Mouse (Mus musculus) lung, postnatal 25 days (tissue): Measurements from ENCODE around the gene Sowahb.

Experiments
- DNase-seq: peaks from one replicate; pipeline ENCODE4 v3.0.0; 2022; ENCODE audit warnings: low spot score

Sowahb gene

GRCm38 (mm10) chr5:93044584-93045370 lies at the start of gene Sowahb:
Gene Sowahb (minus strand): TSS chr5:93045022.
- DNase-seq = peak; percentile 80

- peak; percentile 38 for DNase-seq
Measured at GRCm38 (mm10) chr5:93093638-93094527, 49.1 kb upstream of the Sowahb start.

DNA sequence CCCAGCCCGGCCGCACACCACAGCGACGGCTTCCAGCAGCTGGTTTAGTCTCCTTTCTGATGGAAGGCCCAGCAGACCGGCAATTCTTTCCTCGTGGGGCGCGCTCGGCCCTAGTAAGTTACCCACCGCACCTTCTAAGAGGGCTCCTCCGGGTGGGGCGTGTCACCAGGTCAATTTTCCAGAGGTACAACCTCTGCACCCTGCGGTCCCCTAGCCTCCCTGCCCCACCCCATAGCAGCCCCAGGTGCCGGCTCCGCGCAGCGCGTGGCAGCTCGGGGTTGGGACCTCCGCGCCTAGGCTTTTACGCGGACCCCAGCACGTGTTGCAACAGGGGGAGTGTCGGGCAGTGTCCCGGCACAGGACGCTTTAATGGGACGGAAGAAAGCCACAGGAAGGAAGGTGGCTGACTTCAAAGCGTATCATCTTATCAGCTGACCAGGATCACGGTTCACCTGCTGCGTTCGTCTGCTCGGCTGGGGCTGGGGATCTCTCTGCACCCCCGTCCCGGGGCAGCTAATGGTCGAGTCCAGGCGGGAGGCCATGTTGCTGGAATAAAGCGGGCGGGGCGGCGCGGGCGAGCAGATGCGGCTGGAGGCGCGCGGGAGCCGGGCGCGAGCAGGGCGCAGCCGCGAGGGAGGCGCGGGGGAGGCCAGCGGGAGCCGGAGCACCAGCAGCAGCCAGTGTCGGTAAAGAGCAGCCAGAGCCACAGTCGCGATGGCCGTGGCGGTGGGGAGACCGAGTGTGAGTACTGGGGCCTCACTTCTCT lies 48.2 kb upstream of the Sowahb start, which contains the start of gene Sept11:
Gene Sept11 (plus strand): TSS at position 581 of the 766 bp plus-strand sequence.
- DNase-seq = peak; percentile 92

DNA sequence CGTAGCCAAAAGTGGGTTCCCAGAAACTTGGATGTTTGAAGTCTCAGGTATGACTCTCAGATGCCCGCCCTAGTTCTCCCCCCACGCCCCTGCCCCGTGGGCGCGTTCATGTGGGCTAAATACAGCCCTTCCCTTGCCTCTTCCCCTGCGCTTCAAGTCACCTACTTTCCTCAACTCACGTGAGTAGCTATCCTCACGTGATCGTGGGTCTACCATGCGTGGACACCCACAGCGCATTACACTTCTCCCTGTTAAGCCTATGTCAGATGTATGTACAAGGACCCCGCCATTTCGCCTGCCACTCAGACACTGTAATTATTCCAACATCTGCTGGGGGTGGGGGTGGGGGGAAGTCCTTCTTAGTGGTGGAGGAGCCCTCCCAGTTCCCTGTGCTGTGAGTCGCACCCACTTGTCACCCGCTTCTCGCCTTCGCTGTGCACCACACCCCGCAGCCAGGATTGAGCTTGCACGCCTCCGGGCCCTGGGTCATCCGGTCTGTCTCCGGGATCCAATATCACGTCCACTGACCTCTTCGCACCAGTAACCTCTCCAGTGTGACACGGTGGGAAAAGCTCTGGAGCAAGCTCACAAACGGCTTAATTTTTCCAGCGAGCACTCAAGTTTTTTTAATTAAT lies 47.4 kb upstream of the Sowahb start:
- DNase-seq = no peak

DNA sequence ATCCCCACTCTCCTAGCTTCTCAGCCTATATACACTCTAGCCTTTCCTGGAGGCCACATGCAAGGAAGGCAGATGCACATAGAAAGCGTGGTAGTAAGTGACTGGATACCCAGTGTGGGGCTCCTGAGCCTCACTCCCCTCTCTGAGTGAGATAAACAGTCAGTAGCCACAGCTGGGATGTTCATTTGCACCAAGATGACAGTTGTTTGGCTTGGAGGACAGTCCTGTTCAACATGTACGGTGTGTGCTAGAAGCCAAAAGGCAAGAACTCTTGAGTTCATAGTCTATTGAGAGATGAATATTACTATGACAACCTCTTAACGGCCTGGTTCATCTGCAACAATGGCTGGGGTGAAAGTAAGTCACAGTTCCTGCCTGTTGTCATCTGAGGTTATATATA lies 46.4 kb upstream of the Sowahb start:
- DNase-seq = peak; percentile 44

GRCm38 (mm10) chr5:93085900-93086299 lies 41.1 kb upstream of the Sowahb start:
- no peak for DNase-seq

DNA sequence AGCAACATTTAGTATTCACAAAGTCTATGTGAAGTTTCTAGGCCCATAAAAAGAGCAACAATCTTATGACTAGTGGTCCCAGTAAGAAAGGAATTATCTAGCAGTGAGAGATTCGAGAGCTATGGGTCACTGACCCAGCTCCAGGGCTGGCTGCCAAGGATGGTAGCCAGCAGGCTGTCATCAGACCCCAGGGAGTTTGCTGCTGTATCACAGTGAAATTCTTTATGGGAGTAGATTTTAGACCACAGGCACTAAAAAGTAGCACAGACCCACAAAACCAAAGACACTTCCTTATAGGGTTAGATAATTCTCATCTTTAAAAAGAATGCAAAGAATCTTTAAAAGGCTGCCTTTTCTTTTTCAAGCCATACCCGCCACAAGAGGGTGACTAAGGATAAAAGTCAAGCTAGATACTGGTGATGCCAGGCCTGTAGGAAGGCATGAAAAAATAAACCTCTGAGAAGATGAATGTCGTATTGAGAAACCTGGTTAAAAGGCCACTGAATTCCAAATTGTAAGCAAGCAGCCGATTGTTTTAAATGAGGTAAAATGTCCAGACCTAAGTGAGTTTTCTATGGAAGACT lies 40.3 kb upstream of the Sowahb start:
- DNase-seq = no peak

DNA sequence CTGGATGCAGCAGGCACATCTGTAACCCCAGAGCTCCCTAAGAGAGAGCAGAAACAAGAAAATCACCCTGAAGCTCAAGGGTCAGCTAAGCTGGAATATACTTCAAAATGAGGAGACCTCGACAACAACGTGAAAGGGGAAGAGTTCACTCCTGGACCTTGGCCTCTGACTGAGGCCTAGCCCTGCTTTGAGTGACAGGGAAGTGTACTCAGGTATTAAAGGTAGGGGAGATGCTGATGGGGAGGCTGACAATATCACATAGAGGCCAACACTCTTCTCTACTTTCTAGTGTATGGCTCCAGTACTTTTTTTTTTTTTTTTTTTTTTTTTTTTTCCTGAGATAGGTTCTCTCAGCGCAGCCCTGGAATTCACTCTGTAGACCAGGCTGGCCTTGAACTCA lies 34.8 kb upstream of the Sowahb start:
- DNase-seq = no peak

DNA sequence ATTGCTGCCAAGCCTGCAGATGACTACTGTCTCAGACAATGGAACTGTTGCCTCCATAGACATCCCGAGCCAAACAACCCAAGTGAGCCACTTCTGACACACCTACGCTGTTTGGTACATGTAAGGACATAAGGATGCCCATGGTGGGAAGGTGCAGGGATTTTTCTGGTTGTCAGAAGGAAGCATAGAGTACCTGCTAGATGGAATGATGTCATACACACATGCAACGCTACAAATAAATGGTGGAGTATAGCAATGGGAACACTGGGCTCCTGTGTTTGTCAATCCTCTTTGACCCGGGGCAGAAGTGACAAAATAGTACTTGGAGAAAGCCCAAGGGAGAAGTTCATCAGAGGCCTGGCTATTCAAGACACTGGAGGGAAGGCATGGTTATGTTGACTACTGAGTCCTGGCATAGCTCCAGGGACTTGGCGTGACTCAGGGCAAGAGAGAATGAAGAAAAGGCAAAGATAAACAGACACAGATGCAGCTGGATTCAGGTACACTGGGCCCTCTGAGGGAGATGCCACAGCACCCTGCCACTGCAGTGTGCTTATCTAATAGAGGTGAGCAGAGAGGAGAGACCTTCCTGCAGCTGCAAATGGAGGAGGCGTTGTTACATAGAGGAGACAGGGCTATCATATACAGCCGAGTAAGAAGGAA lies 33.0 kb upstream of the Sowahb start:
- DNase-seq = no peak

DNA sequence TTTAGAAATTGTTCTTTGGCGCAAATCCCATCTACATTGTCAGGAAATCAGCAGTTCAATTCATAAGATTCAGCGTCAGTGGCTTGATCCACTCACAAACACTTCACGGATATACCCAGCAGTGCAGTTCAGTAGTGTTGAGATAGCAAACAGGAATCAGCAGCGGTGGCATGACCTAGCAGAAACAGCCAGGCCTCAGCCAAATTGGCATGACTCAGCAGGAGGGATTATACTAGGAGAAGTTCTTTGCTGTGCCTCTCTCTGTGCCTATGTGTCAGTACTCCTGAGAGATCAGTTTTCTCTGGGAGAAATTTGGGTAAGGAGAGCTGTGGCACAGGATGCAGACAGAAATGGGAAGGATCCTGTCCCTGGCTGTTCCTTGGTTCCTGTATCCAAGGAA lies 16.0 kb upstream of the Sowahb start:
- DNase-seq = no peak

DNA sequence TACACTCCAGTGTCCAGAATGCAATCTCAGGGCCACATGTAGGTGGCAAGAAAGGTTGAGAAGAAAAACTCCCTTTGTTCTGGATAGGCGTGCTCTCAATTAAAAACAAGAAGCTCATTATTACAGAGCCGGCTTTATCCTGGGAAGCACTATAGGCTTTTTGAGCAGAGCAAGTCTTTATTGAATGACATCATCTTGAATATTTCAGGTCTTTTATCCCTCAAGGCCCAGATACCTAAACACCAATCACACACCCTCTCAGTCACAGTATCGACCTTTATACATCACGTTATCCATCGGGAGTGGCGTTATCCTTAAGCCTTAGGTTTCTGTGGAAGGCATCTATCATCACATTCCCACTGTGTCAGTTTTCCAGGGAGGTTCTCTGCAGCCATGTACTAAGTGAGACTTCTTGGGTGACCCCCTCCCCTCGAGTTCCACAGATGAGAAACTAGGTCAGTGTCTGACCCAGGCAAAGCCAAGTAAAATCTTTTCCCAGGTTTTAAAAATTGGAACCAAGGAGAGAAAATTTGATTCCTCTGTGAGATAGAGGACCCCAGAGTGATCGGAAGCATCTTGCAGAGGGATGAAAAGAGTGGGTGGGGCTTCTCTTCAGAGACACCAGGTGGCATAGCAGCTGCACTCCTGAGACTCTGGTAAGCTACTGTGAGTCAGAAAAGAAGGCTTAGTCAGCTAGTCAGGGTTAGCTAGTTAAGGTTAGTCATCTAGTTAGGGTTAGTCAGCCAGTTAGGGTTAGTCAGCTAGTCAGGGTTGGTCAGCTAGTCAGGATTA lies 9.0 kb upstream of the Sowahb start:
- no peak for DNase-seq

GRCm38 (mm10) chr5:93051951-93052350 lies 7.1 kb upstream of the Sowahb start:
- DNase-seq = no peak

DNA sequence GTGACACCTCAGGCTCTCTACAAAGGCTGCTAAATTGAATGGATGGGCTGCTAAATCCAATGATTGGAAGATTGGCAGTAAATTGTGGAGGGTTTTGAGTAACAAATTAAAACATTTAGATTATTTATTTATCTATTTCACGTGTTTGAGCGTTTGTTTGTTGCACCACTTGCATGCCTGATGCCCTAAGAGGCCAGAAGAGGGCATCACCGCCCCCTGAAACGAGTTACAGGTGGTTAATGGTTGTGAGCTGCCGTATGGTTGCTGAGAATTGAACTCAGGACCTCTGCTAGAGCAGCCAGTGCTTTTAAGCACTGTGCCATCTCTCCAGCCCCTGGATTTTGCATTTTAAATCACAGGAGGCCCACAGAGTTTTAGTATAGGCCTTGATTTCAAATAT lies 6.2 kb upstream of the Sowahb start:
- no peak for DNase-seq

DNA sequence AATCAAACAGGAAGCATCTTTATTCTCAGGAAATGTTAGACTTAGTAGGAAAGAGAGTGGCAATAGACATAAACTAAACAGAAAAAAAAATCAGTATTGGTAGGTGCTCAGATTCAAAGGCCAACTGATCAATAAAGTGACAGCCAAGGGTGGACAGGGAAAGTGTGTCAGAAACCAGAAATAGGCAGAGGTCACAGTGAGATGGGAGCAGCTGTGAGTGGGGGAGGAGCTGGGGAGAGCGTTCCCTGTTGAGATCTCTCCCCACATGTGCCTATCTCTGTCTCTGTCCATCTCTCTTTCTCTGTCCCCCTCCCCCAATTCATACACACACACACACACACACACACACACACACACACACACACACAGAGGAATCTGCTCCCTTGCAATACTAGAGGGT lies 5.1 kb upstream of the Sowahb start:
- no peak for DNase-seq

DNA sequence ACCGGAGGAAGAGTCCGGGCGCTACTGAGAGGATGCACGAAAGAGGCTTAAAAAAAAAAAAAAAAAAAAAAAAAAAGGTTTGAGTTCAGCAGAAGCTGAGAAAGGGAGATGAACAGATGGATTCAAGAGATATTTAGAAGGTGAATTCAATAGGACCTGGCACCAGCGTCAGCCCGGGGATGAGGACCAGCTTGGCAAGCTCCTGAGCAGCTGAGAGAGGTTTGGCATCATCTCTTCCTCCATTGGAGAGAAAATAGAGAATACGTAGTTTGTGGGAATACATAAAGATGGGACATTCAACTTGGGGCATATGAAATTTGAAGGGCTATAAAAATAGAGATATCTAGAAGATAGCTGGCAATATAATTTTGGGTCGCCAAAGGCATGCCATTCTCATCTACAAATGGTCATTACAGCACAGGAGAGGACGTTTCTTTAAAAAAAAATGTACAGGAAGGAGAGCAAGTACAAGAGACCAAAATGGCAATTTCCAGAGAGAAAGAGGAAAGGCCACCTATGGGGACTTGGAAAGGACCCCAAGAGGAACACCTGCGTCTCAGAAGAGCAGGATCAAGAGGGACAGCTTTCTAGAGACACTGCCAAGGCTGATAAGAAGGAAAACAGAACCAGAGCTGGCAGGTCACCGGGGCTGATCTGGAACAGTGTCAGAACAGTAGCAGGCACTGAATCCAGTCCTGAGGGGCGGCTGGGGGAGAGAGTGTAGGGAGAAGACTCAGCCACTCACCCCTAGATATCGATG lies 3.8 kb upstream of the Sowahb start:
- DNase-seq = no peak

GRCm38 (mm10) chr5:93046306-93046845 lies 1.6 kb upstream of the Sowahb start:
- no peak for DNase-seq

- no peak for DNase-seq
Measured at GRCm38 (mm10) chr5:93045371-93045714, 521 bp upstream of the Sowahb start.

DNA sequence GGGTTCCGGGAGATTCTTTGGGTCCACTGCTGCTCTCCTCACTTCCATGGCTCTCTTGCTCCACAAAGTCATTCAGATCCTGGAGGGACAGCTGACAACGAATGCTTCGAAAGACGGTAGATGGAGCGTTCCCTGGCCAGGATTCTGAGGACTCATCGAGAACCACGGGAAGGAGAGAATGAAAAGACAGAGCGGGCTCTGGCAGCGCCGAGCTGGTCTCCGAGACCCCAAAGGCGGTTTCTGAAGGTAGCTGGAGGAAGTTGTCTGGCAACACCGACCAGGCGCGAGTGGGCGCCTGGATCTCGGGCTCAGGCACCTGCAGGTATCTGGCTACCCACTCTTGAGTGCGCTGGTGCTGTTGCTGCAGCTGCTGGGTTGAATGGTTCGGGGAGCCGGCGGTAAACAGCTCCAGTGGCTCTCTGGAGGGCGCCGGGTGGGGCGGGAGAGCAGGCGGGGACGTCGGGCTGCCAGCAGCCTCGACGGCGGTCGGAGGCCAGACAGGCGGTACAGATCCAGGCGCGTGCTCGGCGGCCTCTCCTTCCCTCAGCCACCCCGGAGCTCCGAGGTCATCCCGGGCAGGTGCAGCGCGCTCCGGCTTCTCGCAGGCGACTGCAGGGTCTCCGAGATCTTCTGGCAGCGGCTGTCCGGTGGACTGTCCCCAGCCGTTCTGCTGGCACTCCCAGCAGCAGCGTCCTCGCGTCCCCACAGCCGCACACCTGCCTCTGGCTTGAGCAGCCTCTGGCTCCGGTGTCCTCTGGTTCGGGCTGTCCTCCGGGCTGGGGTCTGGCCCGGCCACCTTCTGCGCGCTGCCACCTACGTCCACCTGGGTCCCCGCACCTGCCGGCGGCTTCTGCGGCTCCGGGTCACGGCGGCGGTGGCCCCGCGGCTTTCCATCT lies 886 bp downstream of the Sowahb start:
- DNase-seq = no peak
